Mouse (Mus musculus) heart, embryonic 15.5 days (tissue): ENCODE results near the gene En2. TPM values are rescaled to one million over a fixed set of nuclear protein-coding genes. Genes with fewer than 3 reads are reported as not detected.

Experiments used
- ATAC-seq: fragments of 200-750 bp; cut with Nextera tagmentation; replicated peaks from 2 replicates; pipeline ENCODE4 v1.8.0; 2017; ENCODE audit warnings: low read depth, moderate TSS enrichment; ENCODE audit not compliant: insufficient number of reproducible peaks, insufficient read depth, low FRiP score
- H3K27ac ChIP-seq: fragments of 300-500 bp; sonication (generic); 2 replicates; pipeline ENCODE4 v1.5.1; 2015; ENCODE audit warnings: mild to moderate bottlenecking, inconsistent platforms
- H3K27me3 ChIP-seq: fragments of 300-500 bp; sonication (generic); 2 replicates; pipeline ENCODE4 v1.6.1; 2015; ENCODE audit warnings: inconsistent platforms
- H3K36me3 ChIP-seq: fragments of 300-500 bp; sonication (generic); 2 replicates; pipeline ENCODE4 v1.6.1; 2015; ENCODE audit warnings: mild to moderate bottlenecking, inconsistent platforms
- H3K4me1 ChIP-seq: fragments of 300-500 bp; sonication (generic); replicated peaks from 2 replicates; pipeline ENCODE4 v1.6.1; 2015; ENCODE audit warnings: inconsistent platforms
- H3K4me2 ChIP-seq: fragments of 300-500 bp; sonication (generic); 2 replicates; pipeline ENCODE4 v1.6.1; 2015; ENCODE audit warnings: inconsistent platforms, mild to moderate bottlenecking, moderate library complexity
- H3K4me3 ChIP-seq: fragments of 300-500 bp; sonication (generic); 2 replicates; pipeline ENCODE4 v1.5.1; 2015; ENCODE audit warnings: mild to moderate bottlenecking, inconsistent platforms
- H3K9ac ChIP-seq: fragments of 300-500 bp; sonication (generic); 2 replicates; pipeline ENCODE4 v1.6.1; 2015; ENCODE audit warnings: mild to moderate bottlenecking, inconsistent platforms
- H3K9me3 ChIP-seq: fragments of 300-500 bp; sonication (generic); replicated peaks from 2 replicates; pipeline ENCODE4 v1.6.1; 2016; ENCODE audit warnings: inconsistent platforms
- WGBS: fragments of 180-500 bp; shearing (Covaris S2); methylation state at CpG from one replicate; pipeline ENCODE4 v1.1.7; 2015; ENCODE audit warnings: mixed read lengths; 5-methylcytosine and 5-hydroxymethylcytosine counted together
- polyA plus RNA-seq: library from polyadenylated mRNA; unstranded; fragments of >200 nt; fragmentation: Nextera tagmentation; extraction: Ambion mirVana; gene quantifications from 2 replicates; pipeline ENCODE4 v1.2.1, GENCODE M21; 2015

En2 gene
- polyA plus RNA-seq: not detected in 2 replicates

GRCm38 (mm10) chr5:28165358-28166255 lies at the start of gene En2:
Gene En2 (plus strand): TSS chr5:28165694.
- under 1% methylated on average over 99 of the region's 113 CpGs for WGBS
- Histone ChIP-seq H3K27me3 (peaks cover 96% of the 10 kb centered on the region), H3K36me3 (no peaks in the 10 kb centered on the region), H3K4me3 (peak within 1 kb of the TSS; percentile 55), H3K4me1 (peaks cover 39% of the 10 kb centered on the region), H3K9me3 (no peaks in the 10 kb centered on the region), H3K27ac (no peak within 1 kb of the TSS), H3K9ac (peak within 1 kb of the TSS; percentile 21; the same call in 1 of the 2 replicates), H3K4me2 (peak within 1 kb of the TSS; percentile 99)
- peak; percentile 41; the same call in 1 of the 2 replicates for ATAC-seq

DNA sequence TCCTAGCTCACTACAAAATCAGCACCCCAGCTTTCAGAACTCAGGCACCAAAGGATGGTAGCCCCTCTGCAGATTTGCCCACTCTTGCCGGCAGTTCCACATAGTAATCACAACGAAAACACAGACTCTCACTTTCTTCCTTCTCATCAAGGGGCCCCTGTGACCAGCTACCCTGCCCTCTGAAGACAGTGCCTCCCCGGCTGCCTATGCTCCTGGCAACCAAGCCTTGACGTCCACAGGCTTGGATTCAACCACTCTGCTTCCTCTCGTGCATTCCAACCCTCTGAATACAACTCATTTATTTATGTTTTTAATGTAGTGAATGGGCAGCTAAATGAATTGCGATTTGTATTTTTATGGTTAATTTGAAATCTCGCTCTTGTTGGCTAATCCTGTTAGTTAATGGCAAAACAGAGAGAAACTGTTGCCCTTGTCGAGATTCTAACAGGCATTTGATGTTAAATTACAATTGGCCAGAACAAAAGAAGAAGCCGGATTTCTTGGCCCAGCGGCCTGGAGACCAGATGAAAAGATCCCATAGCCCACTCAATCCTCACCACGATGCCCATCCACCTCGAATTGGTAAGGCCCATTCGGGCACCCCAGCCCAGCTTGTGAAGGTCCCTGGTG lies 48.1 kb upstream of the En2 start:
- WGBS: 12% methylated on average over 13 of the region's 13 CpGs
- peak overlapping the region; percentile 62; the same call in 1 of the 2 replicates for H3K4me2 ChIP-seq
- no peak for ATAC-seq

DNA sequence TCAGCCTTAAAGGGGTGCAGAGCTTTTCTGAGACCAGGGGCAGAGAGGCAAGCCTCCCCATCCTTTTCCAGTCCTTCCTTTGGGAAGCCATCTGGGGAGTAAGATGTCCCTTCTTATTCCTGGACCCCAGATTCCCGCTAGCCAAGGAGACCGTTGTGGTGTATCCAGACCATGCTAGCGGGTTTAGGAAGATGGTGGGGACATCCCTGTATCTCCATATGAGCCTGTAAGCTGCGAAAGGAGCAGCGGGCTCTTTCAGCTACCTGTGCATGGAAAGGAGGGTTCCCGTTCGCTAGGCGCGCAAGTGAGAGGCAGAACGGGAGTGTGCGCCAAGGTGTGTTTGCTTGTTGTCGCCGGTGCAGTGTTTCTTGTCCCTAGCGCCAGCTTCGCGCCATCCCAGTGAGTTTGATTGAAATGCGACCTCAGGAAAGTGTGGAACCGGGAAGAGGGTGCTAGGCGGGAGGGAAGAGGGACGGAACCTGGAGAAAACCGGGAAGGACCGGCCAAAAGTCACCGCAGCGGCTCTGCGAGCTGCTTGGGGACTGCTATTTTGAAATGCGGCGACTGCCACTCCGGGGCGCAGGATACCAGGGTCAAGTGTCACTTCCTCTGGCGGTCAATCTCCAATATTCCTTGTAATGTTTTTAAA lies 47.5 kb upstream of the En2 start:
- Histone ChIP-seq H3K4me1 (peaks cover 8% of the 10 kb centered on the region), H3K4me3 (peak overlapping the region; percentile 38), H3K27ac (no peak overlapping the region), H3K9me3 (no peaks in the 10 kb centered on the region), H3K4me2 (peak overlapping the region; percentile 62), H3K27me3 (peaks cover 70% of the 10 kb centered on the region), H3K9ac (no peak overlapping the region), H3K36me3 (no peaks in the 10 kb centered on the region)
- 1% methylated on average over 30 of the region's 30 CpGs for WGBS
- no peak for ATAC-seq

More for the DNA sequence above, 48.1 kb upstream of the En2 start:
- H3K9ac ChIP-seq: no peak overlapping the region
- H3K4me1 ChIP-seq: peaks cover 7% of the 10 kb centered on the region
- no peak overlapping the region for H3K4me3 ChIP-seq
- H3K36me3 ChIP-seq: no peaks in the 10 kb centered on the region
- H3K9me3 ChIP-seq: no peaks in the 10 kb centered on the region
- no peak overlapping the region for H3K27ac ChIP-seq
- peaks cover 66% of the 10 kb centered on the region for H3K27me3 ChIP-seq

GRCm38 (mm10) chr5:28118531-28118925 lies 47.0 kb upstream of the En2 start:
- Histone ChIP-seq H3K9ac (no peak overlapping the region), H3K4me2 (peak overlapping the region; percentile 62), H3K4me3 (peak overlapping the region; percentile 38), H3K27ac (no peak overlapping the region), H3K27me3 (peaks cover 75% of the 10 kb centered on the region), H3K4me1 (peaks cover 13% of the 10 kb centered on the region), H3K36me3 (no peaks in the 10 kb centered on the region), H3K9me3 (no peaks in the 10 kb centered on the region)
- ATAC-seq: no peak
- WGBS: 1% methylated on average over 19 of the region's 19 CpGs

DNA sequence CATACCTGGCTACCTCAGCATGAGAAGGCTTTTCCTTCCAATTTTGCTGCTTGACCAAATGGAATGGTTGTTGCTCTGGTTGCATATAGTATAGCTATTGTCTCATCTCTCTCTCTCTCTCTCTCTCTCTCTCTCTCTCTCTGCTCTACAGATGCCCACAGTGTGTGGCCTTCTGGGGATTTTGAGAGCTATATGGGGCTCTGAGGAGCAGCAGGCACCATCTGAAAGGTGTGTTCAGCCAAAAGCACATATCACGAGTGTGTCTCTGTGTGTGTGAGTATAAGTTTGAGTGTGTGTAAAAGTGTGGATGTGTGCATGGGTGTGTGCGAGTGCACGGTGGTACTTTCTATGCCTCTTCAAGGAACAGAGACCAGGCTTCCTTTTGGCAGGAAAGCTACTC lies 45.9 kb upstream of the En2 start:
- Histone ChIP-seq H3K4me1 (peaks cover 18% of the 10 kb centered on the region), H3K36me3 (no peaks in the 10 kb centered on the region), H3K27me3 (peaks cover 78% of the 10 kb centered on the region), H3K4me2 (no peak overlapping the region), H3K9me3 (no peaks in the 10 kb centered on the region), H3K27ac (no peak overlapping the region), H3K9ac (no peak overlapping the region), H3K4me3 (no peak overlapping the region)
- 38% methylated on average over 3 of the region's 3 CpGs for WGBS
- ATAC-seq: no peak

- H3K9ac ChIP-seq: no peak overlapping the region
- no peaks in the 10 kb centered on the region for H3K36me3 ChIP-seq
- H3K9me3 ChIP-seq: no peaks in the 10 kb centered on the region
- peaks cover 18% of the 10 kb centered on the region for H3K4me1 ChIP-seq
- peaks cover 93% of the 10 kb centered on the region for H3K27me3 ChIP-seq
- 0 out of 2 replicates have a peak overlapping the region, but pooled peaks have one; percentile 15 for H3K4me3 ChIP-seq
- ATAC-seq: no peak
- H3K4me2 ChIP-seq: peak overlapping the region; percentile 33; the same call in 1 of the 2 replicates
- no peak overlapping the region for H3K27ac ChIP-seq
- 1% methylated on average over 27 of the region's 27 CpGs for WGBS
Observed at GRCm38 (mm10) chr5:28122491-28123454, 42.7 kb upstream of the En2 start.

DNA sequence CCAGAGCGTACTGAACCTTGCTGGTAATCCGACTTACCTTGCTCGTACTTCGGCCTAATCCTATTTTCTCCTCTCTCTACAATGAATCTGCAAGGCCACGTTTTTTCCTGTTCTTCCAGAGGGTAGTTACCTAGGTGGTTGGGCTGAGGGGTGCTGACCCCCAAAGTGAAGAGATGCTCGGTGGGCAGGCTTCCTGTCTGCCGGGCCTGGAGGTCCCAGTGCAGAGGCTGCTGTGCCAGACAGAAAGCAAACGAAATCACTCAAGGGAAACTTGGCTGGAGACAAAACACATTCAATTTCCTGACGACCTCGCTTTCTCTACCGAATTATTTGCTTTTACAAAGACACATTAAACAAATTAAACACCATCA lies 42.1 kb upstream of the En2 start:
- WGBS: 5% methylated on average over 11 of the region's 11 CpGs
- peaks cover 92% of the 10 kb centered on the region for H3K27me3 ChIP-seq
- no peak for ATAC-seq
- H3K9ac ChIP-seq: no peak overlapping the region
- no peaks in the 10 kb centered on the region for H3K9me3 ChIP-seq
- H3K27ac ChIP-seq: no peak overlapping the region
- peaks cover 13% of the 10 kb centered on the region for H3K4me1 ChIP-seq
- 0 out of 2 replicates have a peak overlapping the region, but pooled peaks have one; percentile 15 for H3K4me3 ChIP-seq
- peak overlapping the region; percentile 33; the same call in 1 of the 2 replicates for H3K4me2 ChIP-seq
- no peaks in the 10 kb centered on the region for H3K36me3 ChIP-seq

DNA sequence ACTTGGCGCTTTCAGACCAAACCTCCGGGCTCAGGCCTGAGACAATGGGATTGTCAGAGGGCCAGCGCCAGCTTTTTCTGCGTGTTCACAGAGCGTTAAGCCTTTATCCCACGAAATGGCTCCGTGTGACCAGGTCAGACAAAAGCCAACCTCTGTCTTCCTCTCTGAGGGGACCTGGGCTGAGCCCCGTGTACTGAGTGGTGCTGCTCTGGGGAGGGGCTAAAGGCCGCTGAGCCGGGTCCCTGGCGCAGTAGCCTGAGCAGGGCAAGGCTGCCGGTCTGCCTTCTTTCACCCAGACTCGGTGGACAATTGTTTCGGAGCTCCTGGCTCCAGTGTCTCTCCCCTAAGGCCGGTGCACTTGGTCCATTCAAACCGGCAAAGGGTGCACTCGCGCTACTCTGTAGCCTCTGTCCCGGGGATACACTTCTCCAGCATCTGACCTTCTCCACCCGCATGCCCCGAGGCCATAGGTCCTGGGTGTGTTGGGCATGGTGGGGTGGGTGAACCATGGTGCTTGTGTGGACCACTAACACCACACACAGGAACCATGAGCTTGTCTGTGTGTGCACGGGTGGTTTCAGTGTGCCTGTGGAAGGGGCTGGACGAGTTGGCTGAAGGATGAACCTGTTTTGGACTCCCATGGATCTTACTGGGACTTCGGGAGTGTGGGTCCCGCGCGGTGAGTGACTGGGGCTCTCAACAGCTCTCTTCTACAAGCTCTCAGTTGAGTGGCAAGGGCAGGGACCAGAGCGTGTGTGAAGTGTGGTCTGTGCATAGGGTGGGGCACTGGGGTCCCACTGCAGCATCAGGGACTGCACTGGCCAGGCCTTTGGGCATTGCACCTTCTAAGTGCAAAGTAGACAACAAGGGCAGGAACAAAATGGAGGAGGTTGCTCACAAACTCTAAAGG lies 40.9 kb upstream of the En2 start:
- no peak for ATAC-seq
- Histone ChIP-seq H3K9ac (no peak overlapping the region), H3K4me2 (peak overlapping the region; percentile 22), H3K4me1 (peaks cover 11% of the 10 kb centered on the region), H3K27me3 (peaks cover 92% of the 10 kb centered on the region), H3K27ac (no peak overlapping the region), H3K36me3 (no peaks in the 10 kb centered on the region), H3K9me3 (no peaks in the 10 kb centered on the region), H3K4me3 (0 out of 2 replicates have a peak overlapping the region, but pooled peaks have one; percentile 4)
- WGBS: 3% methylated on average over 28 of the region's 28 CpGs

DNA sequence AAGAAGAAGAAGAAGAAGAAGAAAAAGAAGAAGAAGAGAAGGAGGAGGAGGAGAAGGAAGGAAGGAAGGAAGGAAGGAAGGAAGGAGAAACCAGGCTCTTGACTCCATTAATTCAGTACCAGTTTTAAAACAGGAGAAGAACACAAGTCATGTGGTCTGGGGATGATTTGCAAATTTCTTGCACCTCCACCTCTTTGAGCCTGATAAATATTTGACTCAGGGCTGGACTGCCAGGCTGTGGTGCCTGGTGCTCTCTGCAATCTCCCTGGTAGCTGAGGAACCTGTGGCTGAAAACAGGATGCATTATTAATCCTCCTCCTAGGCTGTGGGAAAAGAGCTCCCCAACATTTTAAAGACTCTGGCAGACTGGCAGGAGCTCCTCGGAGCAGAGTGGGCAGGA lies 36.6 kb upstream of the En2 start:
- H3K9ac ChIP-seq: no peak overlapping the region
- no peak overlapping the region for H3K4me2 ChIP-seq
- no peaks in the 10 kb centered on the region for H3K9me3 ChIP-seq
- H3K27me3 ChIP-seq: peaks cover 96% of the 10 kb centered on the region
- H3K4me1 ChIP-seq: peaks cover 2% of the 10 kb centered on the region; the same call in 1 of the 2 replicates
- H3K4me3 ChIP-seq: no peak overlapping the region
- no peak overlapping the region for H3K27ac ChIP-seq
- H3K36me3 ChIP-seq: no peaks in the 10 kb centered on the region
- ATAC-seq: no peak
- WGBS: 35% methylated on average over 1 of the region's 1 CpGs

- H3K9me3 ChIP-seq: no peaks in the 10 kb centered on the region
- ATAC-seq: no peak
- no peak overlapping the region for H3K27ac ChIP-seq
- WGBS: 72% methylated on average over 5 of the region's 5 CpGs
- no peak overlapping the region for H3K9ac ChIP-seq
- H3K36me3 ChIP-seq: no peaks in the 10 kb centered on the region
- H3K4me1 ChIP-seq: no peaks in the 10 kb centered on the region
- H3K4me2 ChIP-seq: no peak overlapping the region
- H3K27me3 ChIP-seq: peaks cover 89% of the 10 kb centered on the region
- H3K4me3 ChIP-seq: no peak overlapping the region
Observed at GRCm38 (mm10) chr5:28132231-28132630, 33.3 kb upstream of the En2 start.
